Mouse (Mus musculus) forebrain, embryonic 13.5 days (tissue): ENCODE data around the gene Zeb2. TPM values are rescaled to one million over a fixed set of nuclear protein-coding genes. Genes with fewer than 3 reads are reported as not detected.
"Not testable (repeated sequence)": the region's sequence is repeated elsewhere in the genome, so short reads cannot be mapped to it uniquely, and the experiment has no call there.

Experiments used
- ATAC-seq: fragments of 200-750 bp; cut with Nextera tagmentation; 2 replicates; pipeline ENCODE4 v1.8.0; 2017
- H3K27ac ChIP-seq: fragments of 300-500 bp; sonication (generic); 2 replicates; pipeline ENCODE4 v1.5.1; 2015; ENCODE audit warnings: inconsistent platforms, mild to moderate bottlenecking, moderate library complexity
- H3K27me3 ChIP-seq: fragments of 300-500 bp; sonication (generic); 2 replicates; pipeline ENCODE4 v1.6.1; 2015; ENCODE audit warnings: mild to moderate bottlenecking, inconsistent platforms
- H3K36me3 ChIP-seq: fragments of 300-500 bp; sonication (generic); 2 replicates; pipeline ENCODE4 v1.6.1; 2015; ENCODE audit warnings: mild to moderate bottlenecking, inconsistent platforms; ENCODE audit not compliant: poor library complexity, severe bottlenecking
- H3K4me1 ChIP-seq: fragments of 300-500 bp; sonication (generic); 2 replicates; pipeline ENCODE4 v1.6.1; 2015; ENCODE audit warnings: inconsistent platforms
- H3K4me2 ChIP-seq: fragments of 300-500 bp; sonication (generic); 2 replicates; pipeline ENCODE4 v1.6.1; 2015; ENCODE audit warnings: inconsistent platforms, mild to moderate bottlenecking, moderate library complexity
- H3K4me3 ChIP-seq: fragments of 300-500 bp; sonication (generic); 2 replicates; pipeline ENCODE4 v1.5.1; 2015; ENCODE audit warnings: mild to moderate bottlenecking, inconsistent platforms
- H3K9ac ChIP-seq: fragments of 300-500 bp; sonication (generic); 2 replicates; pipeline ENCODE4 v1.6.1; 2015; ENCODE audit warnings: mild to moderate bottlenecking, inconsistent platforms
- H3K9me3 ChIP-seq: fragments of 300-500 bp; sonication (generic); replicated peaks from 2 replicates; pipeline ENCODE4 v1.6.1; 2016; ENCODE audit warnings: inconsistent platforms
- WGBS: fragments of 180-500 bp; shearing (Covaris S2); methylation state at CpG from one replicate; pipeline ENCODE4 v1.1.7; 2015; 5-methylcytosine and 5-hydroxymethylcytosine counted together
- polyA plus RNA-seq: library from polyadenylated mRNA; unstranded; fragments of >200 nt; fragmentation: Nextera tagmentation; extraction: Ambion mirVana; gene quantifications from 2 replicates; pipeline ENCODE4 v1.2.1, GENCODE M21; 2015

The Zeb2 gene
- polyA plus RNA-seq, 1 experiment from 2014 or later, result 85.4 TPM

- WGBS, result 65% methylated on average over 5 of the region's 5 CpGs
These were observed 6.3 kb upstream of the Zeb2 start for GRCm38 (mm10) chr2:45123490-45123889.

GRCm38 (mm10) chr2:45118121-45118520 is 926 bp upstream of the Zeb2 start:
- no peaks in the 10 kb centered on the region for H3K9me3 ChIP-seq
- no peak overlapping the region for H3K4me3 ChIP-seq
- no peak for ATAC-seq
- 30% methylated on average over 3 of the region's 3 CpGs for WGBS
- no peak overlapping the region for H3K4me2 ChIP-seq
- H3K36me3 ChIP-seq, result no peaks in the 10 kb centered on the region
- no peaks in the 10 kb centered on the region for H3K27me3 ChIP-seq
- no peak overlapping the region for H3K9ac ChIP-seq
- H3K27ac ChIP-seq, result no peak overlapping the region
- peaks cover 25% of the 10 kb centered on the region for H3K4me1 ChIP-seq

More at GRCm38 (mm10) chr2:45123490-45123889, 6.3 kb upstream of the Zeb2 start:
- no peak overlapping the region for H3K9ac ChIP-seq
- H3K9me3 ChIP-seq, result no peaks in the 10 kb centered on the region
- no peaks in the 10 kb centered on the region for H3K27me3 ChIP-seq
- no peak for ATAC-seq
- H3K27ac ChIP-seq, result no peak overlapping the region
- H3K4me1 ChIP-seq, result no peaks in the 10 kb centered on the region
- no peak overlapping the region for H3K4me3 ChIP-seq
- no peaks in the 10 kb centered on the region for H3K36me3 ChIP-seq
- H3K4me2 ChIP-seq, result no peak overlapping the region

- Histone ChIP-seq H3K27ac (peak overlapping the region; percentile 83; the same call in 1 of the 2 replicates), H3K36me3 (no peaks in the 10 kb centered on the region), H3K9me3 (no peaks in the 10 kb centered on the region), H3K27me3 (no peaks in the 10 kb centered on the region), H3K4me1 (peaks cover 29% of the 10 kb centered on the region), H3K4me2 (peak overlapping the region; percentile 78), H3K4me3 (peak overlapping the region; percentile 58), H3K9ac (peak overlapping the region; percentile 75; the same call in 1 of the 2 replicates)
- ATAC-seq, result no peak
- WGBS, result 14% methylated on average over 7 of the region's 7 CpGs
These were observed 397 bp upstream of the Zeb2 start for GRCm38 (mm10) chr2:45117592-45117991.

DNA sequence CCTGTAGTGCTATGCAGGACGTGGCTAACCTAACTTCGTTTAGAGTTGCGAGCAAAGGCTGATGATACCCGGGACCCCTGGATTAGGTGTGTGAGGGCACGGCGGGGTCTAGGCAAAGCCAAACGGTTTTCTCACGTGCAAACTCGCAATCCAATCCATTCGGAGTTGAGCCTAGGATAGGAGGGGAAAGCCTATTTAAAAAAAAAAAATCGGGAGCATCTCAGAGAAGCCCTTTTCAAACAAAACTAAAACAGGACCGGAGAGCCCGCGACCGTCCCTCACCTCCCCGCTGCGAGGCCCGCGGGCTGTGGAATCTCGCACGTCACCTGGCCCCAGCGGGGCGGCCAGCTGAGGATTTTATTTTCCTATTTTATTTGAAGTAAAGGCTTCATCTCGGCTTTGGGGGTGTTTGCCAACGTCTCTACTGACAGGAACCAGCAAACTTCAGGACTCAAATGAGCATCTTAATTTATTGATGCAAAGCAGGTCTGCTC is 617 bp downstream of the Zeb2 start:
- peak overlapping the region; percentile 58 for H3K4me3 ChIP-seq
- ATAC-seq, result peak; percentile 7
- peak overlapping the region; percentile 83 for H3K27ac ChIP-seq
- no peaks in the 10 kb centered on the region for H3K27me3 ChIP-seq
- WGBS, result under 1% methylated on average over 25 of the region's 25 CpGs
- H3K9me3 ChIP-seq, result no peaks in the 10 kb centered on the region
- H3K4me1 ChIP-seq, result peaks cover 34% of the 10 kb centered on the region
- peak overlapping the region; percentile 78 for H3K4me2 ChIP-seq
- peak overlapping the region; percentile 75 for H3K9ac ChIP-seq
- H3K36me3 ChIP-seq, result no peaks in the 10 kb centered on the region

- ATAC-seq, result no peak
- H3K4me3 ChIP-seq, result peak overlapping the region; percentile 58
- peak overlapping the region; percentile 75 for H3K9ac ChIP-seq
- H3K4me2 ChIP-seq, result peak overlapping the region; percentile 78
- under 1% methylated on average over 23 of the region's 23 CpGs for WGBS
- no peaks in the 10 kb centered on the region for H3K27me3 ChIP-seq
- H3K9me3 ChIP-seq, result no peaks in the 10 kb centered on the region
- H3K4me1 ChIP-seq, result peaks cover 34% of the 10 kb centered on the region
- H3K36me3 ChIP-seq, result no peaks in the 10 kb centered on the region
- peak overlapping the region; percentile 83 for H3K27ac ChIP-seq
These were observed 1.3 kb downstream of the Zeb2 start for GRCm38 (mm10) chr2:45115720-45116495.

DNA sequence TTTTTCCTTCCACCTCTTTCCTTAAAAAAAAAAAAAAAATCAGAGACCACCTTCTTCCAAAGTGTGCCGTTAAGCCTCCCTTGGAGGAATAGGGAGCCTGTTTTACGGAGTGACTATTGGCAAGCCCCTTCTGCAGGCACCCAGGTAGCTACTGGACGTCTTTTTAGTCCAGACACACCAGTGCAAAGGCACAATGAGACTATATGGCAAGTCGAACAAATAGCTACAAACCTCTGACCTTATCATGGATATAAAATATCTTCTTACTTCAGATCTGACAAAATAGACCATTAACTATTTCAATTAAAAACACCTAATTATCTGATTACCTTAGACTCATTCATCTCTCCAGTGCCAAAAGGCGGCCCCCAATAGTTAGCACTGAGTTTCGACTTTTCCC is 2.0 kb downstream of the Zeb2 start:
- peak overlapping the region; percentile 83 for H3K27ac ChIP-seq
- no peaks in the 10 kb centered on the region for H3K36me3 ChIP-seq
- H3K9ac ChIP-seq, result peak overlapping the region; percentile 75
- peak overlapping the region; percentile 78 for H3K4me2 ChIP-seq
- peak overlapping the region; percentile 58 for H3K4me3 ChIP-seq
- ATAC-seq, result no peak
- no peaks in the 10 kb centered on the region for H3K27me3 ChIP-seq
- WGBS, result 2% methylated on average over 6 of the region's 6 CpGs
- H3K4me1 ChIP-seq, result peaks cover 34% of the 10 kb centered on the region
- H3K9me3 ChIP-seq, result no peaks in the 10 kb centered on the region

DNA sequence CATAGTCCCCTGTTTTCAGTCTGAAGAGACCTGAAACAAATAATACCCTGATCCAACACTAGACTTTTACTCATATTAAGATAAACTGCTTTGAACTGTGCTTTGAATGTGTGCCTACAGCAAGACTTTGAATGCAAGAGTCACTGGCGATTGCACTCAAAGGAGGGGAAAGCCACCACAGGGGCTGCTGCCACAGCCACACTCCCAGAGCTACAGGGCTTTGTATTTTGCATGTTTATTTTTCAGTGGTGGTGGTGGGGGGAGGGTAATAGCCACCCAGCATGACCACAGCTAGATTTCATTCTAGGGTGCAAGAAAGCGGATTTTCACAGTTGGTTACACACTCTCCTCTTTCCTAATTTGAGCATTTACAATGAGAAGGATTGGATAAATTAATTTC is 2.6 kb downstream of the Zeb2 start:
- ATAC-seq, result no peak
- Histone ChIP-seq H3K36me3 (no peaks in the 10 kb centered on the region), H3K27me3 (no peaks in the 10 kb centered on the region), H3K4me3 (no peak overlapping the region), H3K4me1 (peaks cover 34% of the 10 kb centered on the region), H3K9ac (peak overlapping the region; percentile 43; the same call in 1 of the 2 replicates), H3K9me3 (no peaks in the 10 kb centered on the region), H3K4me2 (peak overlapping the region; percentile 75), H3K27ac (peak overlapping the region; percentile 41)
- WGBS, result 21% methylated on average over 2 of the region's 2 CpGs

DNA sequence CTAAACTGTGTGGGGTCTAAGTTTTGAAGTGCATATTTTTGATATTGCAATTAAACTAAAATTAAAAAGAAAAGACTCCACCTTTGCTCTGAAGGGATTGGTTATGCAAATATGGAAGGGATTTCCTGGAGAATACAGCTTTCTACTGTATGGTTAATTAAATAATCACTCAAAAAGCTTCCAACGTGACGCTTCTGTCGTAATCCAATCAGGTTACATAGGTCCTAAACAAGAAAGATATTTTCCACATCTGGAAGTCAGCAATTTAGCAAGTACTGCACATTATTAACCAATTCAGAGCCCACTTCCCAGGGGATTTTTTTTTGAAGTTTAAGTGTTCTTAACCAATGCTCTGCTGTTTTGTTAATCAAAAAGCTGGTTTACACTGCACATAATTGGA is 3.3 kb downstream of the Zeb2 start:
- Histone ChIP-seq H3K27me3 (no peaks in the 10 kb centered on the region), H3K4me3 (peak overlapping the region; percentile 92; the same call in 1 of the 2 replicates), H3K9ac (0 out of 2 replicates have a peak overlapping the region, but pooled peaks have one; percentile 45), H3K4me2 (peak overlapping the region; percentile 75), H3K4me1 (peaks cover 34% of the 10 kb centered on the region), H3K36me3 (no peaks in the 10 kb centered on the region), H3K9me3 (no peaks in the 10 kb centered on the region), H3K27ac (0 out of 2 replicates have a peak overlapping the region, but pooled peaks have one; percentile 31)
- 24% methylated on average over 3 of the region's 3 CpGs for WGBS
- no peak for ATAC-seq

DNA sequence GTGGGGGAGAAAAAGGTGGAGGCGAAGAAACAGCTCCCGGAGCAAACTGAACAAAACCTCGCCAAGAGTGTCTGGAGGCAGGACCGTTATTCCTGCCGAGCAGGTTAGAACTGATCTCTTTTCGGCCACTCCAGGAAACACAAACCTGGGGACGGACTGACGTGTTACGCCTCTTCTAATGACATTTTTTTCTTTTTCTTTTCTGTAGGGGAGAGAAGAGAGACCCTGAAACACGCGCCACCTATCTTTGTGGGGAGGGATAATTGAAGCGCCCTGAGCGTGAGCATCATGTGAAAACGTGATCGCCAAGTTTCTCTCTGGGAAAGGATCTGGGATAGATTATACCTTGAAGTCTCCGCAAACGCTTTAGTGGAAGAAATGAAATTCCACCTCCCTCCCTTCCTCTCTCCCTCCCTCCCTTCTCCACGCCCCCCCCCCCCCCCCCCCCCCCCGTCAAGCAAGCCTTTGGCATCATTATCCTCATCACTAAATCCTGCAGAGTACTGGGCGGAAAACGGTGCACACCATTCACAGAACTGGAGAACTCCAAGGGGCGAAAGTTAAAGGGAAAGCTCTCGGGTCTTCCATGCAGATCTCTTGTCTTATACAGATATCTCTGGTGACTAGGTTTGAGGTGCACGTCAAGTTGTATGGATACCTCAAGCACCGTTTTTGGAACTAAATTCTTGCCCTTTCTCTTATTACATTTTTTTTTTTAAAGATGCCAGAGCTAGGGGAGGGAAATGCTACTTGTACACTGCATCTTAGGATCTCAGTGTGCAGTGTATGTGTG is 4.1 kb downstream of the Zeb2 start:
- peak overlapping the region; percentile 92 for H3K4me3 ChIP-seq
- H3K4me1 ChIP-seq, result peaks cover 37% of the 10 kb centered on the region
- no peaks in the 10 kb centered on the region for H3K9me3 ChIP-seq
- no peaks in the 10 kb centered on the region for H3K27me3 ChIP-seq
- peak overlapping the region; percentile 99 for H3K9ac ChIP-seq
- peak overlapping the region; percentile 75 for H3K4me2 ChIP-seq
- H3K36me3 ChIP-seq, result no peaks in the 10 kb centered on the region
- peak; percentile 2; the same call in 1 of the 2 replicates for ATAC-seq
- under 1% methylated on average over 23 of the region's 25 CpGs for WGBS
- H3K27ac ChIP-seq, result peak overlapping the region; percentile 81

GRCm38 (mm10) chr2:45112021-45112747 is 5.0 kb downstream of the Zeb2 start:
- peak overlapping the region; percentile 99 for H3K9ac ChIP-seq
- no peaks in the 10 kb centered on the region for H3K36me3 ChIP-seq
- H3K4me2 ChIP-seq, result peak overlapping the region; percentile 75
- H3K4me1 ChIP-seq, result peaks cover 46% of the 10 kb centered on the region
- peak overlapping the region; percentile 81 for H3K27ac ChIP-seq
- ATAC-seq, result no peak
- peak overlapping the region; percentile 92 for H3K4me3 ChIP-seq
- no peaks in the 10 kb centered on the region for H3K27me3 ChIP-seq
- H3K9me3 ChIP-seq, result no peaks in the 10 kb centered on the region
- WGBS, result 3% methylated on average over 9 of the region's 9 CpGs

DNA sequence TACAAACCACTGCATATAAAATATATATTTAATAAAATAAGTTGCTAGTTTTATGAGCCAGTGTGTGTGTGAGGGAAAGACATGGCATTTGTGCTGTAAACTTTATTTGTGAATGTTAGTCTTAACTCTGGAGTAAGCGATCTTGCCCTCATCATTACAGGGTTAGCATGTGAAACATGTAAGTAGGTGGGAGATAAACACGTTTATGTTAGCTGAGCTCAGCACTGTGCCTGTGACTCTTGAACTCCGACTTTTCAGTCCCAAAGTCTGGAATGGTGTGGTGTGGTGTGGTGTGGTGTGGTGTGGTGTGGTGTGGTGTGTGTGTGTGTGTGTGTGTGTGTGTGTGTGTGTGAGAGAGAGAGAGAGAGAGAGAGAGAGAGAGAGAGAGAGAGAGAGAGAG is 5.6 kb downstream of the Zeb2 start:
- 2% methylated on average over 3 of the region's 3 CpGs for WGBS
- H3K9me3 ChIP-seq, H3K36me3 ChIP-seq, ATAC-seq, H3K27me3 ChIP-seq: not testable (repeated sequence)
- Histone ChIP-seq H3K4me1 (peaks cover 52% of the 10 kb centered on the region), H3K27ac (peak overlapping the region; percentile 99), H3K4me3 (peak overlapping the region; percentile 92), H3K9ac (peak overlapping the region; percentile 99), H3K4me2 (peak overlapping the region; percentile 75)
